Mouse (Mus musculus) heart, embryonic 10.5 days (tissue): Measurements from ENCODE around the gene Hoxa9. TPM values are rescaled to one million over a fixed set of nuclear protein-coding genes. Genes with fewer than 3 reads are reported as not detected.

Source experiments
- DNase-seq: peaks from one replicate; pipeline ENCODE4 v3.0.0-alpha.2; 2017; ENCODE audit warnings: low spot score
- H3K27ac ChIP-seq: fragments of 300-500 bp; sonication (generic); 2 replicates; pipeline ENCODE4 v1.5.1; 2016; ENCODE audit warnings: mild to moderate bottlenecking
- H3K27me3 ChIP-seq: fragments of 300-500 bp; sonication (generic); 2 replicates; pipeline ENCODE4 v1.6.1; 2016; ENCODE audit warnings: mild to moderate bottlenecking; ENCODE audit not compliant: poor library complexity, insufficient read depth, severe bottlenecking
- H3K36me3 ChIP-seq: fragments of 300-500 bp; sonication (generic); 2 replicates; pipeline ENCODE4 v1.6.1; 2016; ENCODE audit warnings: mild to moderate bottlenecking, moderate library complexity
- H3K4me1 ChIP-seq: fragments of 300-500 bp; sonication (generic); 2 replicates; pipeline ENCODE4 v1.6.1; 2016; ENCODE audit warnings: mild to moderate bottlenecking
- H3K4me3 ChIP-seq: fragments of 300-500 bp; sonication (generic); 2 replicates; pipeline ENCODE4 v1.5.1; 2016; ENCODE audit warnings: mild to moderate bottlenecking, moderate library complexity
- H3K9me3 ChIP-seq: fragments of 300-500 bp; sonication (generic); 2 replicates; pipeline ENCODE4 v1.6.1; 2016; ENCODE audit warnings: mild to moderate bottlenecking, moderate library complexity
- WGBS: fragments of 180-500 bp; shearing (Covaris S2); methylation state at CpG from one replicate; pipeline ENCODE4 v1.1.7; 2016; 5-methylcytosine and 5-hydroxymethylcytosine counted together
- polyA plus RNA-seq: library from polyadenylated mRNA; unstranded; fragments of >200 nt; fragmentation: Nextera tagmentation; extraction: Ambion mirVana; gene quantifications from 2 replicates; pipeline ENCODE4 v1.2.1, GENCODE M21; 2016

The Hoxa9 gene
- polyA plus RNA-seq, 1 experiment from 2014 or later, result 5.6 TPM

- 8% methylated on average over 3 of the region's 3 CpGs for WGBS
- Histone ChIP-seq H3K9me3 (no peaks in the 10 kb centered on the region), H3K27me3 (peaks cover 100% of the 10 kb centered on the region), H3K4me3 (no peak overlapping the region), H3K27ac (no peak overlapping the region), H3K4me1 (peaks cover 15% of the 10 kb centered on the region), H3K36me3 (no peaks in the 10 kb centered on the region)
- peak; percentile 61 for DNase-seq
These were observed 5.9 kb upstream of the Hoxa9 start for GRCm38 (mm10) chr6:52236806-52237205.

GRCm38 (mm10) chr6:52235866-52236265 is 5.0 kb upstream of the Hoxa9 start:
- H3K4me3 ChIP-seq, result no peak overlapping the region
- WGBS, result 15% methylated on average over 6 of the region's 6 CpGs
- DNase-seq, result peak; percentile 17

GRCm38 (mm10) chr6:52235267-52235666 is 4.4 kb upstream of the Hoxa9 start:
- Histone ChIP-seq H3K9me3 (no peaks in the 10 kb centered on the region), H3K27me3 (peaks cover 99% of the 10 kb centered on the region), H3K4me1 (peaks cover 19% of the 10 kb centered on the region), H3K27ac (no peak overlapping the region), H3K4me3 (no peak overlapping the region), H3K36me3 (no peaks in the 10 kb centered on the region)
- no peak for DNase-seq
- 23% methylated on average over 9 of the region's 9 CpGs for WGBS

More at GRCm38 (mm10) chr6:52235866-52236265, 5.0 kb upstream of the Hoxa9 start:
- peaks cover 15% of the 10 kb centered on the region for H3K4me1 ChIP-seq
- no peak overlapping the region for H3K27ac ChIP-seq
- H3K36me3 ChIP-seq, result no peaks in the 10 kb centered on the region
- peaks cover 99% of the 10 kb centered on the region for H3K27me3 ChIP-seq
- no peaks in the 10 kb centered on the region for H3K9me3 ChIP-seq

GRCm38 (mm10) chr6:52234428-52235140 is 3.7 kb upstream of the Hoxa9 start:
- H3K4me3 ChIP-seq, result peak overlapping the region; percentile 41
- H3K27ac ChIP-seq, result peak overlapping the region; percentile 53; the same call in 1 of the 2 replicates
- peaks cover 16% of the 10 kb centered on the region for H3K4me1 ChIP-seq
- DNase-seq, result peak; percentile 74
- 2% methylated on average over 65 of the region's 68 CpGs for whole genome bisulfite sequencing
- H3K9me3 ChIP-seq, result no peaks in the 10 kb centered on the region
- H3K27me3 ChIP-seq, result peaks cover 99% of the 10 kb centered on the region
- H3K36me3 ChIP-seq, result no peaks in the 10 kb centered on the region

GRCm38 (mm10) chr6:52233546-52234427 is 2.9 kb upstream of the Hoxa9 start:
- peak overlapping the region; percentile 53; the same call in 1 of the 2 replicates for H3K27ac ChIP-seq
- DNase-seq, result peak; percentile 76
- no peaks in the 10 kb centered on the region for H3K36me3 ChIP-seq
- peaks cover 20% of the 10 kb centered on the region for H3K4me1 ChIP-seq
- peaks cover 99% of the 10 kb centered on the region for H3K27me3 ChIP-seq
- H3K4me3 ChIP-seq, result peak overlapping the region; percentile 41
- no peaks in the 10 kb centered on the region for H3K9me3 ChIP-seq
- WGBS, result under 1% methylated on average over 70 of the region's 70 CpGs

- H3K27me3 ChIP-seq, result peaks cover 99% of the 10 kb centered on the region
- DNase-seq, result peak; percentile 72
- WGBS, result 2% methylated on average over 23 of the region's 23 CpGs
These were observed 2.2 kb upstream of the Hoxa9 start for GRCm38 (mm10) chr6:52232984-52233545.

GRCm38 (mm10) chr6:52232568-52232965 is 1.7 kb upstream of the Hoxa9 start:
- H3K27me3 ChIP-seq, result peaks cover 99% of the 10 kb centered on the region
- H3K4me1 ChIP-seq, result peaks cover 20% of the 10 kb centered on the region
- H3K4me3 ChIP-seq, result 0 out of 2 replicates have a peak overlapping the region, but pooled peaks have one; percentile 16
- H3K9me3 ChIP-seq, result no peaks in the 10 kb centered on the region
- DNase-seq, result no peak
- WGBS, result under 1% methylated on average over 18 of the region's 18 CpGs
- H3K27ac ChIP-seq, result no peak overlapping the region
- H3K36me3 ChIP-seq, result no peaks in the 10 kb centered on the region

More at GRCm38 (mm10) chr6:52232984-52233545, 2.2 kb upstream of the Hoxa9 start:
- Histone ChIP-seq H3K27ac (no peak overlapping the region), H3K4me3 (peak overlapping the region; percentile 22; the same call in 1 of the 2 replicates), H3K9me3 (no peaks in the 10 kb centered on the region), H3K4me1 (peaks cover 20% of the 10 kb centered on the region), H3K36me3 (no peaks in the 10 kb centered on the region)

GRCm38 (mm10) chr6:52231885-52232567 is 1.1 kb upstream of the Hoxa9 start:
- Histone ChIP-seq H3K4me3 (0 out of 2 replicates have a peak overlapping the region, but pooled peaks have one; percentile 0), H3K27ac (no peak overlapping the region), H3K9me3 (no peaks in the 10 kb centered on the region), H3K36me3 (no peaks in the 10 kb centered on the region), H3K4me1 (peaks cover 20% of the 10 kb centered on the region), H3K27me3 (peaks cover 99% of the 10 kb centered on the region)
- no peak for DNase-seq
- 1% methylated on average over 18 of the region's 18 CpGs for WGBS

GRCm38 (mm10) chr6:52229558-52230416 is 1.1 kb downstream of the Hoxa9 start:
- H3K4me3 ChIP-seq, result peak overlapping the region; percentile 34; the same call in 1 of the 2 replicates
- DNase-seq, result no peak
- 1% methylated on average over 44 of the region's 44 CpGs for WGBS
- no peaks in the 10 kb centered on the region for H3K9me3 ChIP-seq
- peaks cover 99% of the 10 kb centered on the region for H3K27me3 ChIP-seq
- peaks cover 26% of the 10 kb centered on the region for H3K4me1 ChIP-seq
- no peaks in the 10 kb centered on the region for H3K36me3 ChIP-seq
- no peak overlapping the region for H3K27ac ChIP-seq

GRCm38 (mm10) chr6:52228475-52229465 is 2.1 kb downstream of the Hoxa9 start:
- H3K36me3 ChIP-seq, result no peaks in the 10 kb centered on the region
- H3K9me3 ChIP-seq, result no peaks in the 10 kb centered on the region
- WGBS, result 1% methylated on average over 38 of the region's 38 CpGs
- no peak for DNase-seq
- H3K4me3 ChIP-seq, result 0 out of 2 replicates have a peak overlapping the region, but pooled peaks have one; percentile 15
- peaks cover 99% of the 10 kb centered on the region for H3K27me3 ChIP-seq
- peaks cover 18% of the 10 kb centered on the region for H3K4me1 ChIP-seq
- no peak overlapping the region for H3K27ac ChIP-seq
